Mouse (Mus musculus) megakaryocyte, embryonic 14.5 days (primary cell): Measurements from ENCODE around the gene Ptprn2.

Experiments used
- FLI1 ChIP-seq: IDR thresholded peaks from 2 replicates; pipeline ENCODE4 v1.6.1; 2012; ENCODE audit warnings: low read length, inconsistent platforms, mixed read lengths
- GATA1 ChIP-seq: IDR thresholded peaks from 3 replicates; pipeline ENCODE4 v1.6.1; 2012; ENCODE audit warnings: mixed read lengths, low read length, inconsistent platforms, borderline replicate concordance

- no peak for TF ChIP-seq FLI1
- TF ChIP-seq GATA1: no peak
These were observed 49.4 kb upstream of the Ptprn2 start for GRCm38 (mm10) chr12:116436125-116436524.
